Mouse (Mus musculus) lung, postnatal 36 days (tissue): ENCODE data around the gene Ric1.
"Not testable (repeated sequence)": the region's sequence is repeated elsewhere in the genome, so short reads cannot be mapped to it uniquely, and the experiment has no call there.

Experiments
- DNase-seq: peaks from one replicate; pipeline ENCODE4 v3.0.0; 2022; ENCODE audit warnings: mixed read lengths

Gene Ric1

DNA sequence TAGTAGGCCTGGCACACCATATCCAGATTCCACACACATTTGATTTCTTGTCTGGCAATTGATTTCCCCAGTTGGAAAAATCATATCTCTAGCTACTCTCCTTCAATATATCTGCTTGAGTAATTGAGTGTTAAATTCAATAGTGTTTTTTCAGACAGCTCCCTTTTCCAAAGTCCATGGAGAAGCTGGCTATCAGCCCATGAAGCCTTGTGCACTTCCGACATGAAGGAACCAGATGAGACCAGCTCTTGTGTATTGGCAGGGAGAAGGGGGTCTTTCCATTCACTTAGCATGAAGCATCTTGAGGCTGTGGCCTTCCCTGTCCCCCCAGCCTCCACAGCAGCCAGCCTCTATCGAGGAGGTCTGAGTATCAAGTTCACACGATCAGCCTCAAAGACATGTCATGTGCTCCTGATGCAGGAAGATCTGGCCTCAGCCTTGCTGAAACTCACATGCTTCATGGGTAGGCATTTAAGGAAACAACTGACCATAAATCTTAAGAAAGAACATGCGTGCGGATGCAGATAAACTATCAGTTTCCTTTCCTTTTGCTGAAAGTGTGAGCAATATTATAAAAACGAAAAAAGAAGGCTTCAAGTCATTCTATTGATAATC lies 23.1 kb upstream of the Ric1 start:
- DNase-seq = no peak

DNA sequence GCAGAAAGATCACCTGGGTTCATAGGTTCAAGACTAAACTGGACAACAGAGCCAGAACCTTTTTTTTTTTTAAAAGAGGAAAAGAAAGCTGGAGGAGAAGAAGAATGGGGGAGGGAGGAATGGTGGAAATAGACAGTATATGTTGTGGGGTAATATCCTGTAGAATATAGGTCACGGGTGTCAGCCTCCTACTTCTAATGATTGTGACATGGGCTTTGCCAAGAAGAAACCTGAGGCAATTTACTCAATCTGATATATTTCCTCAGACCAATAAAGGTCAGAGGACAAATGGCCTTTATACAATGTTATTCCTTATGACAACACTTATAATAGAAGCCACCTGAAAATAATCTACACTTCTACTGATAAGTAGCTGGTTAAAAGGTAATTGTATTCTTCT lies 21.7 kb upstream of the Ric1 start:
- no peak for DNase-seq

DNA sequence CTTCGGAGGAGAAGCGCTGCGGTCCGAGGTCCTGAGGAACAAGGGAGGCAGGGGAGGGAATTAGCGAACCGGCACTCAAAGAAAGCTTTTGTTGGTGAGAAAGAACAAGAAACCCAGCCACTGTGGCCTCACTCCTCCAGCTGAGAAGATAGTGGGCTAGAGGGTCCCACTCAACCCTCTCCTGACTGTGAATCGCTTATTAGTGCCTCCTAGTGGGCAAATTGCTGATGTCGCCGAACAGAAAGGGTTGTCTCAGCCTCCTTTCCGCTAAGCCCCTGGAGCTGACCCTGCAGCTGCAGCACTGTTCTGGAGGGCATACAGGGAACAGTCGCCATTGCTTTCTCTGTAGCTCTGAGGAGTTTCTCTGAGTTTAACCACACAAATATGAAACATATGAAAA lies 21.0 kb upstream of the Ric1 start:
- peak; percentile 69 for DNase-seq

DNA sequence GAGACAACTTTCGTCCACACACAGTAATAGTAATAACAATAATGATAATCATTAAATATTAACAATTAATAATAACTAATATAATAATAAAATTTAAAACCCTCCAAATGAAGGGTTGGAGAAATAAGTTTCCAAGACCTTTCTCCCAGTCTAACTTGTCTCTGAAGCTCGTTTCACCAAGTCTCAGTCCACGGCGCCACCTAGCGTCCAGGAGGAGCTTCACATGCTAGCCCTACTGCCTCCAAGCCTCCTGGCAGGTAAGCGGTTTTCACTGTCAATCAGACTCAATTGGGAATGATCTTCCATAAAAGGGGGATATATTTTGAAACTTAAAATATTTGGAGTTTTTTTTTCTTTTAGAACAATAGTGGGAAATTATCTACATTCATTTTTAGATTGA lies 20.6 kb upstream of the Ric1 start:
- peak; percentile 92 for DNase-seq

DNA sequence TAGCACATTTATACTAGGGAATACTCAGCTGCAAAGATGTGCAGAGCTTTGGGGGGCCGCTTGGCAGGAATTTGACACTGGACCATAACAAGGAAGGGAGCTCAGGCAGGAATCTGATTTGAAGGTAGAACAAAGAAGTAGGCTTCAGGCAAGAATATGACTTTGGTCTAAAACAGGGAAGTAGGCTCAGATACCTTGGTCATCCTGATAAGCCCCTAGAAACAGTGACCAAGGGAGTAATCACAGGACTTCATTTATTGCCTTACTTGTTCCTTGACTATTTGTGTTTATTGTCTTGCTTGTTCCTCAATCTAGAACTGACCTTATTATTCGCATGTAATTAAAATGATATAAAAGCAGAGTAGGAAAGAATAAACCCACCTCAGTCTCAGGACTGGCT lies 18.0 kb upstream of the Ric1 start:
- no peak for DNase-seq

DNA sequence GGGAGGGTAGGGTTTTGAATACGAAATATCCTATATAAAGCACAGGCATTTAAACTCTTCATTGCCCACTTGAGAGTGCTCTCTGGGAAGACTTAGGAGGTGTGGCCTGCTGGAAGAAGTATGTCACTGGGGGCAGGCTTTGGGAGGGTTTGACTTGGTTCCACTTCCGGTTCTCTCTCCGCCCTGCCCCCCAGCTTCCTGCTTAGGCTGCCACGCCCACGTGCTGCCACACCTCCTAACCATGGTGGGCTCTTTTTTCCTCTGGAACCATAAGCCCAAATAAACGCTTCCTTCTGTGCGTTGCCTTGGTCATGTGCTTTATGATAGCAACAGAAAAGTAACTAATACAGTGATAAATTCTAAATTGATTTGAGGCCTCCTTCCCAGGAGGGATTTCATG lies 16.5 kb upstream of the Ric1 start:
- no peak for DNase-seq

DNA sequence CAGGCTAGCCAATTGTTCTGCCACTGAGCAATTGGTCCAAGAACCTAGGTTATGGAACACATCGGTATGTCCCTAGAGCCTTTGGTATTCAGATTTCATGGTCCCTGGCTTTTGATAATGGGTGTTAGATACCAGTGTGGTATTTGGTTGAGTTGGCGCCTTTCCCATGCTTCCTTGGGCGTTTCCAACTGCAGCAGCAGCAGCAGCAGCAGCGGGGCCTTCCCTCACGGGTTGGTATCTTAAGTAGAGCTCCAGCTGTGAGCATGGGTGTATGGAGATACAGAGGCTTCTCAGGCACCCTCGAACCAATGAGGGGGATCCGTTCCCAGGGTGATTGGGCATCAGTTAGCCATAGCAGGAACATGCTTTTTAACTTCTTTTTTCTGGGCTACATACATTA lies 13.9 kb upstream of the Ric1 start:
- DNase-seq = no peak

DNA sequence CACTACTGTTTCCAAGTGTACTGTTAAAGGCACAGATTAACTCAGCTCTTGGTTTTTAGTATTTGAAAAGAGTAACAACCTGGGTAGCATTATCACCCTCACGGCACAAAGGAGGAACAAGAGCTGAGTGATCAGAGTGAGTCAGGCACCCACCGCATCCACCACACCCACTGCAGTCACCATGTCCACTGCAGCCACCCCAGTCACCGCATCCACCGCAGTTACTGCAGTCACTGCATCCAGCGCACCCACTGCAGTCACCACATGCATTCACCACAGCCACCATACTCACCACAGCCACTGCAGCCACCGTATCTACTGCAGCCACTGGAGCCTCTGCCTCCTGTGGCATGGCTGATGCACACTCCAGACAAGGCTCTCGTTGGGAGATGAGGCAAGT lies 12.2 kb upstream of the Ric1 start:
- no peak for DNase-seq

DNA sequence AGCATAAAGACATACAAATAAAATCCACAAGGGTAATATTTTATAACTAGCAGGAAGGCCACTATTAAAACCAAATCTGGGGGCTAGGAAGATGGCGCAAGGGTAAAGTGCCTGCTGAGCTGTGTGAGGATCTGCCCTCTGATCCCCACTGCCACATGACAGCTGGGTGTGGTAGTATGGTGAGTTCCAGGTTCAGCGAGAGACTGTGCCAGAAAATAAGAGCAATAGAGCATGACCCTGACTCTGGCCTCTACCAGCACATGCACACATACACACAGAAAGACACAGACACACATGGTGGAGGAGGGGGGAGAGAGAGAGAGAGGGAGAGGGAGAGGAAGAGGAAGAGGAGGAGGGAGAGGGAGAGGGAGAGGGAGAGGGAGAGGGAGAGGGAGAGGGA lies 10.3 kb upstream of the Ric1 start:
- DNase-seq = no peak

DNA sequence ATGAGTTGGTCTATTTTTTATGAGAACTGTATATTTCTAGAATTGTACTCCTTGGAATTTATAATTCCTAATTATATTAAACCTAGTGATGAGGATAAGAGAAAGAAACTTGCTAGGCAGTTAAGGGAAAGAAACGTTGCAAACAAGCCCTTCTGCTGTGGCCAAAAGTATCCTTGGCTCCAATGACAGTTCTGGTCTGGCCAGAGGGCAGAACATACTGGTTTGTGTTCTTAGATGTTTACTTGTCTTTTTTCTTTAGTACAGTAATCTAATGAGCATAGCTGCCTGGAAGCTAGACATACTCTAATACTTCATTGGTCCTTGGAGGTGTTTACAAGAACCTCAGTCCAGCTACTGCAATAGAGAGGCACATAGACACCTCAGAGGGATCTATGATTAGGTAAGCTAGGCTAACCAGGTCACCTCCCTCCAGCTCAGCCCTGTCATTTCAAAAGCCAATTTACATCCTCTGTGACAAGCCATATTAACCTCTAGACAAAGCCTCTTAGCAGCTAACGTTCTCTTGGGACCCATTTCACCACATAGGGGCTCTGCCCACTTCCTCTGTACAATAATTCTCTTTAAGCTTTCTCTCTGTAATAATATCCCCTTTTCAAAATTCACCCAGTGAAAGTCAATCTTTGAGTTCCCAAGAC lies 8.8 kb upstream of the Ric1 start:
- DNase-seq = no peak

DNA sequence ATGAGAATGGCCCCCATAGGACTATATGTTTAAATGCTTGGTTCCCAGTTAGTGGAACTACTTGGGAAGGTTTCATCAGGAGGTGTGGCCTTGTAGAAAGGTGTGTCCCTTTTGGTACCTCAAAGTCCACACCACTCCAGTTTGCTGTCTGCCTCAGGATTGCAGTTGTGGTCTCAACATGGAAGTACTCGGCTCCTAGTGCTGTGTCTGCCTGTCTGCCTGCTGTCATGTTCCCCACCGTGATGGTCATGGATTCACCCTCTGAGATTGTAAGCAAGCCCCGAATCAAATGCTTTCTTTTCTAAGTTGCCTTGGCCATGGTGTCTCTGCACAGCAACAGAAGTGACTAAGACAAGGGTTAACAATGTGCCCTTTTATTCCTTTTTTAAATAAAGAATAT lies 8.0 kb upstream of the Ric1 start:
- no peak for DNase-seq

DNA sequence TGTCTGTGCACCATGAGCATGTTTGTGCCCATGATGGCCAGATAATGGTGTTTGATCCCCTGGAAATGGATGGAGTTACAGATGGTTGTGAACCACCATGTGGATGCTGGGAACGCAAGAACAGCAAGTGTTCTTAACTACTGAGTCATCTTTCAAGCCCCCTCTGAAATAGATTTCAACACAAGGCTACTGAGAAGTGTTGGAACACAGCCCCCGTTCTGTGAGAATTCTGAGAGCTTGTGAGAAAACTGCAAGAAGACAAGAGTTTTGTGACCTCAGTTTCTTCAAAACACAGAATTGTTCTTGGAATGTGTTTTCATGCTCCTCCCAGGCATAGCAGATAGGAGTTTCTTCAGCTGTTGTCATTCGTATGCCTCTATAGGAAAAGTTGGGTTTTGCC lies 6.7 kb upstream of the Ric1 start:
- DNase-seq = no peak

DNA sequence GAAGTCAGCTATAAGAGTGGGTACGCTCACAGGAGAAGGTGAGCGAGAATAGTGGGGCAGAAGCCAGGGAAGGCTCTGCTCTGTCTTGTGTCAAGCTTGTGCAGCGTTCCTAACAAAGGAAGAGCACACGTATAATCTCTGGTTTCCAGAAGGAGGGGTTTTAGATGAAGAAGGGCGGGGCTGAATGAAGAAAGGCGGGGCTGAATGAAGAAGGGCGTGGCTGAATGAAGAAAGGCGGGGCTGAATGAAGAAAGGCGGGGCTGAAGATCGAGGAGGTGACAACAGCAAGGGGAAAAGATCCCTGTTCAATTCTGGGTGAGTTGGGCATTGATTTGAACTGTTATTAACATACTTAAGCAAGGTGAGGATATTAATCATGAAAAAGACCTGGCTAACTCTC lies 6.1 kb upstream of the Ric1 start:
- no peak for DNase-seq

DNA sequence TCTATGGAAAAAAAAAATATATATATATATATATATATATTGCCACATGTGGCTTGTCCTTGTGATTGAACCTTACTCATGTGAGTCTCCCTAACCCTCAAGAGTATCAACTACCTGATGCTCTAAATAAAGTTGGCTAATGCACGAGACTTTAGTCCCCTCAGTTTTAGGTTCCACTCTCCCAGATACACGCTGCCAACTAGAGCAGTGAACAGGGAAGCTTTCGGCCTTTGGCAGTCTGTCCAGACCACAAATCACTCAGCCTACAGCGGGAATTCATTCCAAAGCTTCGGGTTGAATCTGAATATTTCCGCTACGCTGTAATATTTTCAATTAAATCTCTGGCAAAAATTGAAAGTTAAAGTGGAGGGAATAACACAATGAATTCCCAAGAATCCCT lies 3.7 kb upstream of the Ric1 start:
- DNase-seq = no peak

DNA sequence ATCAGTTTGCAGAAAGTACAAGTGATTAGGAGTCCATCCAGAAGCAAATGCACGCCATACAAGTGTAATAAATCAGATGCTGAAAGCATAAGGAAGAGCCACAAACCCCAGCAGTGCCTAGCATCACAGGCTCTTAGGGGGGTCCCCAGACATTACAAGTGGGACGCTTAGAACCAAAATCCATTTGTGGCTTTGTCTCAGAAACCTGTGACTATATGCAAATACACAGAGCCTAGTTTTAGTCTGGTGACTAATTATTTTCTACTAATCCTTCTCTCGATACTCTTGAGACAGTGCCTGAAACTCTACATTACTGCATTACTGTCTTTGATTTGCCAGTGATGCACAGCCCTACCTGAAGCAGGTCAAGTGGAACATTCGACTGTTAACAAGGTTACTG lies 3.2 kb upstream of the Ric1 start:
- DNase-seq = no peak

DNA sequence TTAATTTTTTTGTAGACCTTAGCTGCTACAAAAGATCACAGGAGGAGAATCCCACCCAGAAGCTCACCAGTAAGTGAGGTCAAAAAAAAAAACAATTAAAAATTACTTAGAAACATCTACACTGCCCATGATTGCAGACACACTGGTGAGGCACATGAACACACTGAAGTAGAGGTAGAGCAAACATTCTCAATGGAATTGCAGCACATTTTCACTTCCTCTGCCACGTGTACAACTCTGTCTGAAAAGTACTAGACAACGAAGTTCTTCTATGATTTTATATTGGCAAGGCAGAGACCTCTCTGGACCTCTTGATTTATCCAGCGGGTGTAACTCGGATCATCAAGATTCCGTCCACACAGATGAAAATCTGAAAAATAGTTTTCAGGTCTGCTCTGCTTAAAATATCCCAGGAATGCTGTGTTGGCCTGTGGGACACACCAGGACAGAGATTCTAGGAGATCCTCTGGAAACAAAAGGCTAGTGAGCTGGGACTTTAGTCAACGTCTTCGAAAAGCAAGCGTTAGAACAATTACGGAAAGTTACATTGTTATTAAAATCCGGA lies 1.0 kb upstream of the Ric1 start:
- peak; percentile 44 for DNase-seq

DNA sequence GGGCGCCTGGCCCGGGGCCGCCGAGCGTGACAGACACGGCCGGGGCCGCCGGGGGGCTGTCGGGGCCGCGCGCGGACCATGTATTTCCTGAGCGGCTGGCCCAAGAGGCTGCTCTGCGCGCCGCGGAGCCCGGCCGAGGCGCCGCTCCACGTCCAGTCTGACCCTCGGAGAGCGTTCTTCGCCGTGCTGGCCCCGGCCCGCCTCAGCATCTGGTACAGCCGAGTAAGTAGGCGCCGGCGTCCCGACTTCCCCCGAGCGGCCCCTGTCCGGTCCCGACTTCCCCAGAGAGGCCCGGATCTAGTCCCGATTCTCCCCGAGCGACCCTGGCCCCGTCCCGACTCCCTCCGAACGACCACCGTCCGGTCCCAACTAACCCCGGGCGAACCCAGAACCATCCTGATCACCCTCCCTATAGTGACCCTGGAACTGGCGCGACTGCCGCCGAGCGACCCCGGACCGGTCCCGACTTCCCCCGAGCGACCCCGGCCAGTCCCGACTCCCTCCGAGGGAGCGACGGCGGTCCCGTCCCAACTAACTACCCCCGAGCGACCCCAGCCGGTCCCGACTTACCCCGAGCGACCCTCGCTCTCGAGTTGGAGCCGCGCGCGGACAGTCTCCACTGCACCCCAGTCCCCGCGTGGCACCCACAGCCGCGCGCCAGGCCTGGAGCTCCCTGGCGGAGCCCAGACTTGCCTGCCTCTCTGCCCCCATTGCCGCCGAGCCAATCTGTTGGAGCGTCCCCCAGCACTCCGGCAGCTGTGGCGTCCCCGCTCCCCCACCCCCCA lies 555 bp downstream of the Ric1 start:
- peak; percentile 33 for DNase-seq

DNA sequence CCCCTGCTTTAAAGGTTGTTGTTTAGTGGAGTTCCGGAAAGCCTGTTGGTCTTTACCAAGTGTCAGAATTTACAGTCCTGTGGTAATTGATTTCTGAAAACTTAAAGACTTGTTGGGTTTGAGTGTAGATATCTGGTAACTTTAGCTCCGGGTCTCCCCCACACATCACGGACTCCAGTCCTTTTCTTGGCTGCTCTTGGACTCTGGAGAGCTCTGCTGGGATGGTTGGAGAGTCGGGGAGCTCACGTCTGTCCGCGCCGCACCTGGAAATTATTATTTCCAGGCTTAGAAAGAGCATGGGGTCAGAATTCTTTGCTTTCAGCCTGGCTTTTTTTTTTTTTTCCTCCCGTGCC lies 1.1 kb downstream of the Ric1 start:
- DNase-seq = no peak

DNA sequence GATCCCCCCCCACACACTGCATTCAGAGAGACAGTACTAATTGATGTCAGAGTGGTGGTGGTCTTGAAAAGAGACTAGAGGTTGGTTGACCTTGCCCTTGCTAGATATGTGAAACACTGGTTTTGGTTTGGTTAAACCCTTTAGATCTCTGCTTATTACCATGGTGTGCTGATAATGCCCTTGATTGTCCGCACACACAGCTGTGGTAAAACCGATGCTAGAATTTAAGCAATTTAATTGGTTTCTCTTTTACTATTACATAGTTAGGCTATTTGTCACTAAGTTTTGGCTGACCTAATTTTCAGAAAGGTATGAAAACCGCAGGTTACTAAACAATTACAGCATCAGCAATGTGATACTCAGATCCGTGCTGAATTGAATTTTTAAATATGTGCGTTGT lies 1.6 kb downstream of the Ric1 start:
- DNase-seq = no peak

DNA sequence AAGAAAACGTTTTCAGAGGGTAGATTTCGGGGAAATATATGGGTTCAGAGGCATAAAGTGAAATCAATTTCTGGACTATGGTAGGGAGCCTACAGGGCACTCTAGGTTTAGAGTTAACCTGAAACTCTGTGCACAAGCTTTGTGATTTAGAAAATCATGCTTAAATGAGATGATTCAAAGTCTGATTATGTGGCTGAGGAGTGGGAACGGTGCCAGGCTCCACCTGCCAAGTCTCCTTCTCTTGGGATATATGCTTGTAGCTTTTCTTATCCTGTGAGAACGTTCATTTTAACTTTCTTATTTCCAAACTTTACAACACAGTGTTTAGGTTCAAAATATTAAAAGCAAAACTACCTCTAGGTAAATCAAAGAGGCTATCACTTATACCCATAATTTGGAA lies 2.5 kb downstream of the Ric1 start:
- peak; percentile 45 for DNase-seq

DNA sequence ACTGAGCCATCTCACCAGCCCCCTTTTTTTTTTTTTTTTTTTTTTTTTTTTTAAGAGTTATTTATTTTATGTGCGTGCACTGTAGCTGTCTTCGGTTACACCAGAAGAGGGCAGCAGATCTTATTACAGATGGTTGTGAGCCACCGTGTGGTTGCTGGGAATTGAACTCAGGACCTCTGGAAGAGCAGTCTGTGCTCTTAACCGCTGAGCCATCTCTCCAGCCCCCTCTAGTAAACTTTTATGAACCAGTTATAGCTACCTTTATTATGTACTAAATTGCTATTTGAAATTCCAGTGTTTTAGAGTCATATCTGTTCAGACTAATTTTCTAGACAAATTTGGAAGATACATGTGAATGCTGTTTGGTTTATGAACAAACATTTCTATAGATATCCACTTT lies 3.5 kb downstream of the Ric1 start:
- not testable (repeated sequence) for DNase-seq

DNA sequence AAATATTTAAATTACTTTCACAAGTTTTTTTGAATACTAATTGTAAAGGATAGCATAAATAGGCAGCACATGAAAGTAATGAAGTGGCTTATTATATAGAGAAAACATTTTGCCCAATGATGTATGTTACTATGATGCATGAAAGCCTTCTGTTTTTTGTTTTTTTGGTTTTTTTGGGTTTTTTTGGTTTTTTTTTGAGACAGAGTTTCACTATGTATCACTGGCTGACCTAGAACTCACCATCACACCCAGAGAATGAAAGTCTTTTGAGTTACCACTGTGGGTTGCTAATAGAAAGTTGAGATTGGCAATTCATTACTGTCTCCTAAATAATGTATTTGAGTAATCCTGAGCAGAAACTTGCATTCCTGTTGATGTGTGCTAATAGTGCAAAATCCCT lies 4.8 kb downstream of the Ric1 start:
- DNase-seq = no peak

DNA sequence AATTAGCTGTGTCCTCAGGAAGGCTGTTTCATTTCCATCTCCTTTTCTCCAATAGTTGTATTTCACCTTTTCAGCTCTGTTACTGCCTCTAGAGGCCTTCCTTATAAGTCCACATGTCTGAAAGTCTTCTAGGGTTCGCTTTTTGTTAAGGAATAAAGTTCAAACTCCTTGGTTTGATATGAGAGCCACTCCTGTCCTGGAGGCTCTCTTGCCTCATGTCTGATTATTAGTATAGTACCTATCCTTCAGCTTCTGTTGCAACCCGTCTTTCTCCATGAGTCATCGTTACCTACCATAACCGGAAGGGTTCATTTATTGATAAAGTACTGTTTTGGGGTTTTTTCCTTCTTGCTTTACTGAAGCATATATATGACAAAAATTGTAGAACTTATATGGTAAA lies 5.2 kb downstream of the Ric1 start:
- DNase-seq = no peak

DNA sequence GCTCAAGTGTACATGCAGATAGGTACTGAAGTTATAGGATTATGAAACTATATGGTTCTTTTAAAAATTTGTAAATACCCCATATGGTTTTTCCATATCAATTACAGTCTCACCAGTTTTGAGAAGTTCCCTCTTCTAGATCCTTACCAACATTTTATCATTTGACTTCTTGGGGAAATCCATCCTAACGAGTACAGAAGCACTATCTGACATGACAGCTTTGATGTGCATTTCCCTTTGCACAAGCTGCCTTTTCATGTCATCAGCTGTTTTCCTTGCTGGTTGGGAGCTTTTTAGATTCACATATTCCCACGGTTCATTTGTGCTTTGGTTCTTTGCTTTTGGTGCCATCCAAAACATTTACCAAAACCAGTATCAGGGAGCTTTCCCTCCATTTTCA lies 6.5 kb downstream of the Ric1 start:
- no peak for DNase-seq
